Mouse (Mus musculus) 3T3-L1 (cell line): ENCODE measurements around the gene Gm10487.
"Not testable (repeated sequence)": the region's sequence is repeated elsewhere in the genome, so short reads cannot be mapped to it uniquely, and the experiment has no call there.

Source experiments
- DNase-seq: peaks from one replicate; pipeline ENCODE4 v3.0.0-alpha.2; 2015; ENCODE audit warnings: low read depth, low spot score

Gm10487 gene

GRCm38 (mm10) chrX:30843369-30843768, at the start of gene Gm10487:
Gene Gm10487, minus strand, starts transcription at chrX:30843469.
- DNase-seq, result not testable (repeated sequence)
